Mouse (Mus musculus) CH12.LX (cell line): ENCODE measurements around the gene Pitx3. TPM values are rescaled to one million over a fixed set of nuclear protein-coding genes. Genes with fewer than 3 reads are reported as not detected.

Source experiments
- DNase-seq: peaks from one replicate; pipeline ENCODE4 v3.0.0-alpha.2; 2013; ENCODE audit errors: extremely low read depth
- H3K27ac ChIP-seq: 2 replicates; pipeline ENCODE4 v1.5.1; 2012; ENCODE audit warnings: low read depth, mild to moderate bottlenecking, control low read depth, moderate library complexity; ENCODE audit not compliant: insufficient read depth
- H3K27me3 ChIP-seq: replicated peaks from 2 replicates; pipeline ENCODE3; 2012; ENCODE audit warnings: inconsistent platforms
- H3K36me3 ChIP-seq, 2 experiments: replicated peaks in 1 of 2; 2 replicates each; pipeline versions ENCODE3 to v1.6.1; 2012; ENCODE audit warnings: inconsistent platforms in 1 of 2, low read length in 1 of 2, mild to moderate bottlenecking in 1 of 2, mixed read lengths in 1 of 2, moderate library complexity in 1 of 2; ENCODE audit not compliant: control insufficient read depth in 1 of 2, insufficient read depth in 1 of 2
- H3K4me1 ChIP-seq, 2 experiments: 2 replicates each; pipeline ENCODE4 v1.6.1; 2012; ENCODE audit warnings: inconsistent platforms in 1 of 2, moderate library complexity in 1 of 2; ENCODE audit not compliant: insufficient read depth in 2 of 2, control insufficient read depth in 1 of 2
- H3K4me2 ChIP-seq: 2 replicates; pipeline ENCODE4 v1.6.1; 2012; ENCODE audit warnings: low read depth, mild to moderate bottlenecking, control low read depth; ENCODE audit not compliant: poor library complexity, insufficient read depth, severe bottlenecking
- H3K4me3 ChIP-seq, 3 experiments: fragments of 150-350 bp in 1 of 3; sonication (generic) in 1 of 3; replicated peaks in 1 of 3; 2 replicates each; pipeline versions ENCODE3 to v1.5.1; 2011 to 2012; ENCODE audit warnings: low read depth in 2 of 3, low read length in 2 of 3, mild to moderate bottlenecking in 2 of 3, moderate library complexity in 2 of 3, control low read depth in 1 of 3, improper control_type of control experiment in 1 of 3, inconsistent platforms in 1 of 3, mixed read lengths in 1 of 3; ENCODE audit not compliant: poor library complexity in 1 of 3
- H3K79me2 ChIP-seq: replicated peaks from 2 replicates; pipeline ENCODE4 v1.6.1; 2012; ENCODE audit warnings: mild to moderate bottlenecking, moderate library complexity; ENCODE audit not compliant: control insufficient read depth, poor library complexity, insufficient read depth, severe bottlenecking; ENCODE audit errors: extremely low read depth
- H3K9ac ChIP-seq: 2 replicates; pipeline ENCODE4 v1.6.1; 2012; ENCODE audit warnings: low read depth, mild to moderate bottlenecking, control low read depth, moderate library complexity; ENCODE audit not compliant: insufficient read depth
- H3K9me3 ChIP-seq: replicated peaks from 2 replicates; pipeline ENCODE3; 2012; ENCODE audit warnings: low read length, inconsistent platforms, mixed read lengths
- BHLHE40 ChIP-seq: IDR thresholded peaks from 2 replicates; pipeline ENCODE4 v1.6.1; 2011; ENCODE audit warnings: mild to moderate bottlenecking, low read depth, low read length, improper control_type of control experiment
- CHD1 ChIP-seq: IDR thresholded peaks from 2 replicates; pipeline ENCODE4 v1.6.1; 2012; ENCODE audit warnings: low read depth, low read length, improper control_type of control experiment, inconsistent platforms
- E2F4 ChIP-seq: IDR thresholded peaks from 2 replicates; pipeline ENCODE4 v1.6.1; 2011; ENCODE audit warnings: low read depth, low read length, improper control_type of control experiment; ENCODE audit not compliant: insufficient replicate concordance
- ELF1 ChIP-seq: IDR thresholded peaks from 2 replicates; pipeline ENCODE4 v1.6.1; 2014; ENCODE audit warnings: low read depth, mild to moderate bottlenecking, inconsistent platforms, low read length, improper control_type of control experiment
- EP300 ChIP-seq: IDR thresholded peaks from 2 replicates; pipeline ENCODE4 v1.6.1; 2011; ENCODE audit warnings: low read length, improper control_type of control experiment
- ETS1 ChIP-seq: conservative IDR thresholded peaks from 2 replicates; pipeline ENCODE4 v1.6.1; 2012; ENCODE audit warnings: low read depth, mild to moderate bottlenecking, inconsistent platforms, low read length, improper control_type of control experiment, moderate library complexity
- GABPA ChIP-seq: IDR thresholded peaks from 2 replicates; pipeline ENCODE4 v1.6.1; 2012; ENCODE audit warnings: low read depth, low read length, improper control_type of control experiment, inconsistent platforms; ENCODE audit not compliant: insufficient replicate concordance
- HCFC1 ChIP-seq: IDR thresholded peaks from 2 replicates; pipeline ENCODE4 v1.6.1; 2012; ENCODE audit warnings: low read depth, mild to moderate bottlenecking, inconsistent platforms, low read length, improper control_type of control experiment
- IRF4 ChIP-seq: IDR thresholded peaks from 2 replicates; pipeline ENCODE4 v1.6.1; 2014; ENCODE audit warnings: low read depth, mild to moderate bottlenecking, inconsistent platforms, low read length, improper control_type of control experiment
- KAT2A ChIP-seq: IDR thresholded peaks from 2 replicates; pipeline ENCODE4 v1.6.1; 2012; ENCODE audit warnings: low read length, improper control_type of control experiment, inconsistent platforms; ENCODE audit not compliant: insufficient replicate concordance
- MAFK ChIP-seq: IDR thresholded peaks from 2 replicates; pipeline ENCODE4 v1.6.1; 2011; ENCODE audit warnings: low read length, improper control_type of control experiment; ENCODE audit not compliant: insufficient replicate concordance
- MAX ChIP-seq: IDR thresholded peaks from 2 replicates; pipeline ENCODE4 v1.6.1; 2011; ENCODE audit warnings: low read length, improper control_type of control experiment
- MXI1 ChIP-seq: IDR thresholded peaks from 2 replicates; pipeline ENCODE4 v1.6.1; 2011; ENCODE audit warnings: mild to moderate bottlenecking, low read depth, low read length, improper control_type of control experiment
- PAX5 ChIP-seq: IDR thresholded peaks from 2 replicates; pipeline ENCODE4 v1.6.1; 2012; ENCODE audit warnings: low read length, inconsistent platforms, mixed read lengths
- RAD21 ChIP-seq: IDR thresholded peaks from 2 replicates; pipeline ENCODE4 v1.6.1; 2011; ENCODE audit warnings: low read depth, mild to moderate bottlenecking, low read length, improper control_type of control experiment, moderate library complexity
- SMC3 ChIP-seq: IDR thresholded peaks from 2 replicates; pipeline ENCODE4 v1.6.1; 2011; ENCODE audit warnings: low read depth, low read length, improper control_type of control experiment
- TBP ChIP-seq: conservative IDR thresholded peaks from 2 replicates; pipeline ENCODE4 v1.6.1; 2011; ENCODE audit warnings: low read depth, low read length, improper control_type of control experiment
- TCF12 ChIP-seq: IDR thresholded peaks from 2 replicates; pipeline ENCODE4 v1.6.1; 2014; ENCODE audit warnings: low read depth, mild to moderate bottlenecking, inconsistent platforms, low read length, improper control_type of control experiment
- USF1 ChIP-seq: IDR thresholded peaks from 2 replicates; pipeline ENCODE4 v1.6.1; 2014; ENCODE audit warnings: low read depth, mild to moderate bottlenecking, inconsistent platforms, low read length, improper control_type of control experiment
- USF2 ChIP-seq: conservative IDR thresholded peaks from 2 replicates; pipeline ENCODE4 v1.6.1; 2011; ENCODE audit warnings: low read depth, low read length, improper control_type of control experiment
- ZC3H11A ChIP-seq: IDR thresholded peaks from 2 replicates; pipeline ENCODE4 v1.6.1; 2012; ENCODE audit warnings: low read depth, mild to moderate bottlenecking, inconsistent platforms, low read length, improper control_type of control experiment
- ZKSCAN1 ChIP-seq: IDR thresholded peaks from 2 replicates; pipeline ENCODE4 v1.6.1; 2012; ENCODE audit warnings: low read depth, inconsistent platforms, low read length, improper control_type of control experiment, borderline replicate concordance
- ZMIZ1 ChIP-seq: IDR thresholded peaks from 2 replicates; pipeline ENCODE4 v1.6.1; 2012; ENCODE audit warnings: low read depth, mild to moderate bottlenecking, inconsistent platforms, low read length, improper control_type of control experiment
- ZNF384 ChIP-seq: IDR thresholded peaks from 2 replicates; pipeline ENCODE4 v1.6.1; 2012; ENCODE audit warnings: low read depth, low read length, improper control_type of control experiment, inconsistent platforms
- dilution Hi-C: fragments of 300-500 bp; cut with MboI; formaldehyde crosslinking; loops from 2 replicates; pipeline ENCODE4 v1.14.3; 2020; ENCODE audit warnings: low sequenced_read_pairs; ENCODE audit not compliant: extremely low pct_unique_long_range_greater_than_20kb, extremely low pct_ligation_motif_present
- in situ Hi-C: fragments of 300-500 bp; cut with MboI; formaldehyde crosslinking; loops from 3 replicates; pipeline ENCODE4 v1.14.3; 2019; ENCODE audit warnings: low sequenced_read_pairs, low pct_ligation_motif_present, low pct_unique_long_range_greater_than_20kb, mixed read lengths
- polyA plus RNA-seq: library from polyadenylated mRNA; unstranded; fragments of >175 nt; gene quantifications from 2 replicates; pipeline ENCODE4 v1.2.1, GENCODE M21; 2012; ENCODE audit warnings: low read depth; ENCODE audit not compliant: insufficient read length
- total RNA-seq, 2 experiments: library from RNA; depleted of rRNA; stranded (reverse); fragments of 300-350 nt in 1 of 2; fragments of >200 nt in 1 of 2; gene quantifications; 2 replicates each; pipeline ENCODE4 v1.2.3; 2012 to 2014

Pitx3 gene
- total and polyA plus RNA-seq, 3 experiments: not detected

DNA sequence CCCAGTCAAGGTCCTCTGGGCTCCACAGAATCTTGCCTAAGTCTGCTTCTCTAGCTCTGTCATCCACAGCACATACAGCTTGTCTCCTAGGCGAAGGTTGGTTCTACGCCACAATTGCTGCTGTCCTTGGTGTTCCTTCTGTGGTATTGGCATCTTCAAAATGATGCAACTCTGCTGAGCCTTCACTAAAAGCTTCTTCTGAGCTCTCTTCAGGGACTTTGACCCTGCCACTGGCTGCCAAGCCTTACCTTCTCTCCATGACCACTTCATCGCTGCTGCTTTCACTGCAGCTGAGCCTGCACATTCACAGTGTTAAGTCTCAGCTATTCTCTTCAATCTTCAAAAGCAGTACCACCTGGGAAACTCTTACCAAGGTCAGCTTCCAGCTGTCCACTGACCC lies 34.1 kb upstream of the Pitx3 start:
- dilution Hi-C loops: no loop called here
- H3K4me1 ChIP-seq: peaks cover 4 to 15% of the 10 kb centered on the region in 2 experiments; a peak in 2 of 4 replicates
- in situ Hi-C loops: no loop called here
- no peaks in the 10 kb centered on the region for H3K27me3 ChIP-seq
- 0 out of 2 replicates have a peak, but pooled peaks cover 3% of the 10 kb centered on the region for H3K79me2 ChIP-seq
- H3K4me2 ChIP-seq: no peak overlapping the region
- H3K36me3 ChIP-seq: peaks cover 9 to 24% of the 10 kb centered on the region in 2 experiments
- DNase-seq: no peak
- no peak overlapping the region for H3K9ac ChIP-seq
- no peak for TF ChIP-seq ZKSCAN1
- no peak for TF ChIP-seq CHD1
- TF ChIP-seq ETS1: no peak
- TF ChIP-seq ZMIZ1: no peak
- no peak for TF ChIP-seq MAX
- no peak for TF ChIP-seq ZC3H11A
- TF ChIP-seq BHLHE40: no peak
- no peak for TF ChIP-seq IRF4
- no peak for TF ChIP-seq SMC3
- TF ChIP-seq RAD21: no peak
- TF ChIP-seq ELF1: no peak
- H3K9me3 ChIP-seq: no peaks in the 10 kb centered on the region
- H3K4me3 ChIP-seq: no peak overlapping the region
- no peak overlapping the region for H3K27ac ChIP-seq

DNA sequence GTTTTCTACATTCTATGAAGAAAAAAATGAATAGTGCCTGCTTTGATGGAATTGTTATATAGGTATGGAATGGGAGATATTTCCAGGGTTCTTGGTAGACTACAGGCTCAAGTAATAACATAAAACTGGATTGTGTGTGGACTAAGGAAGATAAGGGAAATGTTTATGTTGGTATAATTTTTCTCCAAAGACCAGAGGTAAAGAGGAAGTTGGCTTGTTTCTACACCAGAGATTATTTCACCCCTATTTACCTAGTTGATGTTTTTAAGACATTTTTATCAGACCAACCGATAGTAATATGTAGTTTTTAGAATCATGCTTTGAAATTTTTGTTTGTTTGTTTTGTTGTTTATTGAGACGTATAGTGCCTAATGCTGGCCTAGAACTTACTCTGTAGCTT lies 32.1 kb upstream of the Pitx3 start:
- TF ChIP-seq KAT2A: no peak
- no peak for TF ChIP-seq TCF12
- TF ChIP-seq ZMIZ1: no peak
- TF ChIP-seq IRF4: no peak
- no peak for TF ChIP-seq ELF1
- TF ChIP-seq MAFK: no peak
- TF ChIP-seq ZKSCAN1: no peak
- TF ChIP-seq ZNF384: no peak
- no peak for TF ChIP-seq SMC3
- no peak for TF ChIP-seq MXI1
- TF ChIP-seq USF1: no peak
- no peak for TF ChIP-seq ETS1
- TF ChIP-seq EP300: no peak
- no peak for TF ChIP-seq E2F4
- TF ChIP-seq PAX5: no peak
- no peak for TF ChIP-seq USF2
- no peak for TF ChIP-seq CHD1
- no peak for TF ChIP-seq TBP
- no peak for TF ChIP-seq HCFC1
- TF ChIP-seq GABPA: no peak
- TF ChIP-seq, all 38 proteins: peak for 0
- H3K4me3 ChIP-seq: no peak overlapping the region
- dilution Hi-C loops (no loop called here), in situ Hi-C loops (no loop called here)
- no peak for DNase-seq
- peaks cover 9 to 28% of the 10 kb centered on the region in 2 experiments for H3K36me3 ChIP-seq
- H3K9me3 ChIP-seq: no peaks in the 10 kb centered on the region
- H3K79me2 ChIP-seq: 0 out of 2 replicates have a peak, but pooled peaks cover 3% of the 10 kb centered on the region
- H3K9ac ChIP-seq: no peak overlapping the region
- H3K4me2 ChIP-seq: no peak overlapping the region
- H3K27ac ChIP-seq: no peak overlapping the region
- no peaks in the 10 kb centered on the region for H3K4me1 ChIP-seq
- H3K27me3 ChIP-seq: no peaks in the 10 kb centered on the region
